Mouse (Mus musculus) liver (tissue): ENCODE measurements around the gene Ndrg4.
A peak's percentile ranks its signal among the peaks of the same experiment; 100 is the strongest.

ENCODE experiments used
- DNase-seq: peaks from one replicate; pipeline ENCODE4 v3.0.0-alpha.2; 2020; ENCODE audit warnings: mixed read lengths

Gene Ndrg4

GRCm38 (mm10) chr8:95688073-95688672 is 11.4 kb downstream of the Ndrg4 start:
- no peak for DNase-seq

DNA sequence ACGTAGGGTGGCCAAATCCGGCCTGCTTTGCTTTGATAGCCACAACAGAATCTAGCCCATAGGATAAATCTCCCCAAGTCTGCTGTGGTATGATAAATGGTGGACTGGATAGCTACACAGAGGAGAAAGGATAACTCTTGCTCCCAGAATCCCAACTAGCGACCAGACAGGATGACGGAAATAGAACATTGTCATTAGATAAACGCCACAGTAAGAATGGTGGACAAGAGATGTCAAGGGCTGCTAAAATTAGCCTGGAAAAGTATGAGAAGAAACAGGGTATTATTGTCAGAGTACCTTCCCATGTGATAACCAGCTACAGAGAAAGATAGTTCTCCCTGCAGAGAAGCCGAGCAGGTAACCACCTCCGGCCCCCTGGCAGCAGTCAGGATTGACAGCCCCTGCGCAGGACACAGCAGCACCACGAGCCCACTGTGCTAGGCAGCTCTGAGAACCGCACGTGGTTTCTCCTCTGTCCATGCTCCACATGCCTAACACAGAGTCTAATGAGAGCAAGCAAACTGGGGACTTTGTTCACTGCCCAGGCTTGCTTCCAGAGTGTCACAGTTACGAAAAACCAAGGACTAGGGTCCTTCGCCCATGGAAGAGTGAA is 14.3 kb downstream of the Ndrg4 start:
- no peak for DNase-seq

- DNase-seq, result no peak
These were observed 17.9 kb downstream of the Ndrg4 start for GRCm38 (mm10) chr8:95694631-95695030.

DNA sequence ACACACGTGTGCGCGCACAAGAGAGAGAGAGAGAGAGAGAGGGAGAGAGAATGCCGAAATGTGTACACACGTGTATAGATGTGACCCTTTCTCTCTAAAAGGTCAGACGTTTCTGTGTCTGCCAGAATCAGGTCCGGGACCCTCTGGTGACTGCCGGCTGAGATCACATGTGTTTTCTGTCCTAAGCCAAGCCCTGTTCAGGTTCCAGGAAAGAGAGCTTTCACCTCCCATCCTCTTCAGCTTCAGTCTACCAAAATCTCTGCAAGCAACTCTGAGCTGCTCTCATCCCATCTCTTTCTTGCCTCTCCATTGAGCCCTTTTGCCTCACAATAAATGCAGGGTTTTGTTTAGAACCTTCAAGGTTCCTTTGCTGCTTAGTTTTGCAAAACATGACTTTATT is 19.9 kb downstream of the Ndrg4 start:
- no peak for DNase-seq

- peak; percentile 79 for DNase-seq
These were observed 20.3 kb downstream of the Ndrg4 start for GRCm38 (mm10) chr8:95697128-95697527.

- no peak for DNase-seq
These were observed 21.4 kb downstream of the Ndrg4 start for GRCm38 (mm10) chr8:95698179-95698578.

DNA sequence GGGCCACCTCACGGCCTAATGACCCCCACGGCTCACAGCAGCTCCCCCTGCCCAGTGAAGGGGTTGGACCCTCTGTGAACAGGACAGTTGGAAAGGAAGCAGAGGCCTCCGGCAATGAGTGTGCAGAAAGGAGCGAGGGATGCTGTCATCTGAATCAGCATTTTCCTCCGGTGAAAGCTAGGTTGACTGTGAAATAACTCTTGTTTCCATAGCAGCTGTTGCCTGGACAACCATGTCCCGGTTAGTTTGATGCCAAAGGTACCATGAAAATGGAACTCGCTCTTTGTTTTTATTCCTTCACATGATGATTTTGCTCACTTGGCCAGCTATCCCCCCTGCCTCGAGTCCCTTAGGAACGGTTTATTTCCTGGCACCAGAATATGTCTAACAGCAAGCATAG is 23.5 kb downstream of the Ndrg4 start:
- DNase-seq, result no peak

DNA sequence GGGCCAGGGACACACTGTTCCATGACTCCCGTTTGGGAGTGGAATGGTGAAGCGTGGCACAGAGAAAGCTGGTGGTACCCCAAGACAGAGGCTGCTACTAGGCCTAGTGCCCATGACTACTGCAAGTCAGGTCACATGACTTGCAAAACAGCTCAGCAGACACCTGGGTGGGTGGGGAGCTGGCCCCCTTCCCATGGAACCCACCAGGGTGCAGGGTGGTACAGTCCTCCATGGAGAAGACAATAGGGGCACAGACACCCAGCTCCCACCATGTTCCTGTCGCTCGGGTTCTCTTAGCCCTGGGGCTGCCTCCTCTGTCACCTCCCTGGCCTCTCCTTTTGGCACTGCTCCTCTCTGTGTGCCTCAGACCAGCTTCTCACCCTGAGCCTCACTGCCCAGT is 25.0 kb downstream of the Ndrg4 start:
- no peak for DNase-seq

DNA sequence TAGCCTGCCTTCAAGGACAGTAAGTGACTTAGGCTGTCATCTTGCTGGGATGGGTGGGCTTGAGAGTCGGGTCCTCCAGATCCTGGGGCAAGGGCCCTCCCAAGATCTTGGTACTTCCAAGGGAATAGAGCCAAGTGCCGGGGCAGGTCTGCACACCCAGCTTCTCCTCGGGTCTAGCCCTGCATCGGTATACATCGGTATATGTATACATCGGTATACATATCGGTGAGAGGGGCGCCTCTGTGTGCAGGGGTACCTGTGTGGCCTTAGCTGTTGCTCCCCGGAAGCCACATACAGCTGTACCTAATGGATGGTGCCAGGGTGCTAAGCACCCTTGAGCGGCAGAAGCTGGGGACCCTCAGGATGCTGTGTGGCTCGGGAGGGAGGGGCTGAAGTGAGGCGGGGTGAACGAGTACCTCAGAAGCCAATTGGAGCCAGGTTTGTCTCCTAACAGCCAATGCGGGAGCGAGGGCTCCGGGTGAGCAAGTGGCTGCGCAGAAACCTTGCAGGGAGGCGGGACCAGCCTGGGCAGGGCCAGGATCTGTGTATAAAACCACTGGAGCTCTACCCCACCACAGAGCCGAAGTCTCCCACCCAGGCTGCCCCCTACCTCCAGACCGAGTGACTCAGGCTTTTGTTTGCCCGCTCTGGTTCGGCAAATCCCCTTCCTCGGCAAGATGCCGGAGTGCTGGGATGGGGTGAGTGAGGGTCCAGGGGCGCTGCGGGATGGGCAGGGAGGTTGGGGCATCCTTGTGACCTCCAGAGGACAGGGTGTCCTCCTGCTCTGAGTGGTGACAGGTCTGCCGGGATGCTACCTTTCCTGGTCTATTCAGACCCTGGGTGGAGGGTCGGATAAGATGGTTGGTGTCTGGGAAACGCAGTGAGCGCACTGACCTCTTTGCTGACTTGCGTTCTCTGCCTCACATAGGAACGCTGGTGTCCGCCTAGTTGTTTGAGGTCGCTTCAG is 26.0 kb downstream of the Ndrg4 start:
- peak; percentile 83 for DNase-seq

DNA sequence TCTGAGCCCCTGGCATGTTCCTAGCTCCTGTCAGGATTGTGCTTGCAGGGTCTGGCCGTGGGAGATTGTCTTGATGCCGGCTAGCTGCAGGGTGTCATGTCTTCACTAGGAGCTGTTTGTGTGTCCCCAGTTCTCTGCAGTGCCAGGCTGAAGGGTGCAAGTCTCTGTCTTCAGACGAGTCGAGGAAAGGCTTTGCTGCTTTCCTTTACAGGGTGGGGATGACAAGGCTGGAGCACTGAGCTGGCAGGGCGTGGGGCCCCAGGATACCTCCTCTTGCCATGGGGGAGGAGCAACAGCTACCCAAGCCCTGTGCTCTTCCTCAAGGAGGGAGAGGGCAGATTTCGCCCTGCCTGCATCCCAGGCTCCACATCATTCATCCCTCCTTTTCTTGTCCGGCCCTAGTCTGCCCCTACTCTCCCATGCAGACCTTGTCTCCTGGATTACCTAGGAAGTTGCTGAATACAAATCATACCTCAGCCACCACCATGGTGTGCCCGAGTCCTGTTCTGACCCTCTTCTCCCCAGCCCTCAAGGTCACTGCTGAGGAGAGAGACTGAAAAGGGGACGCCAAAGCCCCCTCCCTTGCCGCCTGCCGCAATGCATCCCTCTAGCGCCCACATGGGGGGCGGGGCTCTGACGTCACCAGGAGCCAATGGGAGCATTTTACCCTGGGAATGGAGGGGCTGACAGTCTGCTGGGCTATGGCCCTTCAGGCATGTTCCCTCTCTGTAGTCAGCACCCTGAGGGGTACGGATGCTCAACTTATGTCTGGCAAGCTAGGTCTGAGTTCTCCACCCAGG is 26.9 kb downstream of the Ndrg4 start:
- peak; percentile 58 for DNase-seq

DNA sequence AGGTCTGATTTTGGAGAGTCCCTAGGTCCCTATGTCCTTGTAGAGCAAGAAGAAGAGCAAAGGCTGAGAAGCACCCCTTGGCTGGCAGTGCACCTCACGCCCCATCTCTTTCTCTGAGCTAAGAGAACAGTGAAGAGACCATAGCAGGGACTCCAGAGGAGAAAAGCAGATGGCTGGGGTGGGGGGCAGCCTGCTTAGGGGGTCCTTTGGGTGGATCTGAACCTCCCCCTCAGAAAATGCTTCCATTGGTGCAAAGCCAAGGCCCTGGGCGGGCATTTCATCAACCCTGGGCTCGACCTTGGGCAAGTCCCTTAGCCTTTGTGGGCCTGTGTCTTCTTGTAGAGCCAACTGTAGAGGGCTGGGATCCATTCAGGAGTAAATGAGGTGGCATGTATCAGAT is 27.8 kb downstream of the Ndrg4 start:
- DNase-seq, result no peak

- no peak for DNase-seq
These were observed 32.8 kb downstream of the Ndrg4 start for GRCm38 (mm10) chr8:95709579-95709978.

DNA sequence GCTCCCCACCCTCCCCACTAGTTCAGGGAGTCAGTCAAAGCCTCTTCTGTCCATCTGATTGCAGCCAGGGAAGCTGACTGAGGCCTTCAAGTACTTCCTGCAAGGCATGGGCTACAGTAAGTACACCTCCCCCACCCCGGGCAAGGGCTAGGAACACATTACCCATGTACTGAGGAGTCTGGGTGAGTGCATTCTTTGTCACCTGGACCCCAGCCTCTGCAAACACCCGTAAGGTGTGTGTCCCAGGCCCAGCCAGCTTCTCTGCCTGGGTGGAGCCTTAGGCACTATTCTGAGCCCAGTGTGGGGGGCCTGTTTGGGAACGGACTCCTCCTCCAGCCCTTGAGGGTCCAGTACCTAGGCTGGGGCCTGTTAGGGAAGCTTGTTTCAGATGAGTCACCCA is 34.2 kb downstream of the Ndrg4 start:
- peak; percentile 3 for DNase-seq

DNA sequence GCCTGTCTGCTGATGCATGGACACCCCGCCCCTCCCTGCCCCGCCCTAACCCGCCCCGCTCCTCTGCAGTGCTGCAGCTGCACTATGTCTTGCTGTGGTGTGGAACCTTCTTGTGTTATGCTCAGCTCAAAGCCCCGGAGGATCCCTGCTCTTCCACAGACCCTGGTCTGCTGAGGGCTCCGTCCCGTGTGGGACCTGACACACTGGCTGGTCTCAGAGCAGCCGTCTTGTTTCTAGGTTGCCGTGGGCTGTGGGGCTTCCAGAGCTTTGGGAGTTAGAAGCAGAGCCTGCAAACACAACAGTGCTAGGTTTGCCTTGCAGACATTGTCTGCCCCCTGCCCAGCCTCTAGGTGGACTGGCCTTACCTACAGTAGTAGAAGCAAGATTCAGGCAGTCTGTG is 35.6 kb downstream of the Ndrg4 start:
- DNase-seq, result peak; percentile 19

GRCm38 (mm10) chr8:95713100-95714010 is 36.6 kb downstream of the Ndrg4 start:
- peak; percentile 80 for DNase-seq

GRCm38 (mm10) chr8:95714367-95714766 is 37.6 kb downstream of the Ndrg4 start:
- no peak for DNase-seq

DNA sequence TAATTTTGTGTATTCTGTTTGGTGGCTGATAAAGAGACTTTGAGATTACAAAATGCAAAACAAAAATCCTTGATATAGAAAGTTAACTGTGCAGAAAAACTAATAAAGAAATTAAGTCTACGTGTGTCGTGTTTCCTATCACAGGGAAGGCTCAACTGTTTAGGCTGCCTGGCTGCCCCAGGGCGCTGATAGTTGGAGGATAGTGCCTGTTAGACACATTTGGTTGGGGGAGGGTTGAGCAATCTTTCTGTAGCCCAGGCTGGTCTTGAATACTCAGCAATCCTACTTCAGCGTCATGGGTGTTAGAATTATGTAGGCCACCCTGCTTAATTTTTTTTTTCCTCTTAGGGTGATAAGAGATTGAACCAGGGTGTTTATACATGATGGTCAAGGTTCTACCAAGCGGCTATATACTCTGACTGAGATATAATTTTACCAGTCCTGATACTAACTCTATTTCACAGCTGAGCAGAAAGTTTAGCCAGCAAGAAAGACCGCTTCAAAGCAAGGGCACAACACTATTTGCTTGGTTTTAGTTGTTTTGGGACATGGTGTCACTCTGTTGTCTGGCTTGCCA is 38.1 kb downstream of the Ndrg4 start:
- peak; percentile 24 for DNase-seq

GRCm38 (mm10) chr8:95715676-95716531 is 39.1 kb downstream of the Ndrg4 start, which contains the start of gene Setd6:
TSS of gene Setd6 (plus strand) at chr8:95715881.
- DNase-seq, result peak; percentile 95

DNA sequence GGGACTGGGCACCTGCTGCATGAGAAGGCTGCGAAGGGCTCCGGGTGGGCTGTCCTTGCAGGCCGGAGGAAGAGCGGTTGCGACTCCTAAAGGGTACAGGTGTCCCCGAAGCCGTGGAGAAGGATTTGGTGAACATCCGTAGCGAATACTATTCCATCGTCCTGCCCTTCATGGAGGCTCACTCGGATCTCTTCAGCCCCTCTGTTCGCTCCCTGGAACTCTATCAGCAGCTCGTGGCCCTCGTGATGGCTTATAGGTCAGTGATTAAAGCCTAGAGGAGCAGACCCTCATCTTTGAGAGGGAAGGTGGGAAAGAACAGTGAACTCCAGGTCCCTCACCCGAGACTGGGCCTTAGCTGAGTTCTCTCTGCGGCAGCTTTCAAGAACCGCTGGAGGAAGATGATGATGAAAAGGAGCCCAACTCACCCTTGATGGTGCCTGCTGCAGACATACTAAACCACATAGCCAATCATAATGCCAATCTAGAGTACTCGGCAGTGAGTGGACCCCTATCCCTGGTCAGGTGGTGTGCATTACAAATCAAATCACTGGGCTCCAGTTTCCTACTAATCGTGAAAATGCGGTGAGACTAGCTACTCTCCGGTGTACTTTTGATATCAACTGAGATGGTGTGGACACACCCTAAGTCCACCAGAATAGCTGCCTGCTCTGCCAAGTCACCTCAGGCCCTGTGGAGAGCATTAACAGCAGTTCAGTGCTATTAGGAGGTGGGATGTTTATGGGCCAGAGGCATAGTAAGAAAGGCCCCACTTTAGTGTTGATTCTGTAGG is 40.0 kb downstream of the Ndrg4 start:
- DNase-seq, result peak; percentile 33

GRCm38 (mm10) chr8:95727625-95728024 is 50.8 kb downstream of the Ndrg4 start:
- DNase-seq, result no peak
